Mouse (Mus musculus): ENCODE measurements around the gene Gm20388. TPM values are rescaled to one million over a fixed set of nuclear protein-coding genes. Genes with fewer than 3 reads are reported as not detected.

The Gm20388 gene
- polyA plus RNA-seq, 2 experiments = 8.5 TPM; not detected in 1

- H3K36me3 ChIP-seq (replicated peaks; ENCODE audit: control insufficient read depth, insufficient read depth, low read depth) = no peaks in the 10 kb centered on the region
- H3K4me2 ChIP-seq (ENCODE audit: low read depth) = no peak overlapping the region
- no peak overlapping the region for H3K27ac ChIP-seq
- no peaks in the 10 kb centered on the region for H3K4me1 ChIP-seq (replicated peaks; ENCODE audit: control insufficient read depth in 2 of 2, insufficient read depth in 2 of 2, low read length in 1 of 2)
- ATAC-seq (ENCODE audit: insufficient read depth) = no peak
- no peak for DNase-seq (ENCODE audit: low read depth in 3 of 3, low spot score in 3 of 3)
- no peak overlapping the region for H3K9ac ChIP-seq (replicated peaks)
- H3K27me3 ChIP-seq (ENCODE audit: control insufficient read depth, insufficient read depth, low read length) = peaks cover 7% of the 10 kb centered on the region
- 64% methylated on average over 1 of the region's 1 CpGs for WGBS (ENCODE audit: insufficient replicate concordance)
- H3K4me3 ChIP-seq (ENCODE audit: insufficient read depth in 1 of 2, low read depth in 2 of 2, low read length in 2 of 2) = no peak overlapping the region
- no peaks in the 10 kb centered on the region for H3K9me3 ChIP-seq (ENCODE audit: control insufficient read depth, low read length)
- TF ChIP-seq CTCF (IDR thresholded peaks at IDR 0.05; ENCODE audit: low read depth) = no peak
- TF ChIP-seq EP300 (IDR thresholded peaks at IDR 0.05; ENCODE audit: low read depth) = no peak
Observed at GRCm38 (mm10) chr8:120173195-120173594, 262.6 kb downstream of the Gm20388 start.

GRCm38 (mm10) chr8:120174606-120175005, 264.0 kb downstream of the Gm20388 start:
- Histone ChIP-seq H3K27ac (no peak overlapping the region), H3K4me3 (ENCODE audit: insufficient read depth in 1 of 2, low read depth in 2 of 2, low read length in 2 of 2) (no peak overlapping the region), H3K27me3 (ENCODE audit: control insufficient read depth, insufficient read depth, low read length) (peaks cover 7% of the 10 kb centered on the region), H3K4me1 (replicated peaks; ENCODE audit: control insufficient read depth in 2 of 2, insufficient read depth in 2 of 2, low read length in 1 of 2) (no peaks in the 10 kb centered on the region; a peak in 1 of 4 replicates), H3K36me3 (replicated peaks; ENCODE audit: control insufficient read depth, insufficient read depth, low read depth) (no peaks in the 10 kb centered on the region), H3K4me2 (ENCODE audit: low read depth) (no peak overlapping the region), H3K9ac (replicated peaks) (no peak overlapping the region), H3K9me3 (ENCODE audit: control insufficient read depth, low read length) (no peaks in the 10 kb centered on the region)
- ATAC-seq (ENCODE audit: insufficient read depth) (no peak), DNase-seq (ENCODE audit: low read depth in 3 of 3, low spot score in 3 of 3) (no peak)
- 37% methylated on average over 18 of the region's 18 CpGs for WGBS (ENCODE audit: insufficient replicate concordance)
- no peak for TF ChIP-seq EP300 (IDR thresholded peaks at IDR 0.05; ENCODE audit: low read depth)
- no peak for TF ChIP-seq CTCF (IDR thresholded peaks at IDR 0.05; ENCODE audit: low read depth)

- Histone ChIP-seq H3K36me3 (replicated peaks; ENCODE audit: control insufficient read depth, insufficient read depth, low read depth) (no peaks in the 10 kb centered on the region), H3K4me3 (ENCODE audit: insufficient read depth in 1 of 2, low read depth in 2 of 2, low read length in 2 of 2) (no peak overlapping the region), H3K4me1 (replicated peaks; ENCODE audit: control insufficient read depth in 2 of 2, insufficient read depth in 2 of 2, low read length in 1 of 2) (no peaks in the 10 kb centered on the region; a peak in 1 of 4 replicates), H3K9me3 (ENCODE audit: control insufficient read depth, low read length) (no peaks in the 10 kb centered on the region), H3K4me2 (ENCODE audit: low read depth) (no peak overlapping the region), H3K9ac (replicated peaks) (no peak overlapping the region), H3K27me3 (ENCODE audit: control insufficient read depth, insufficient read depth, low read length) (peaks cover 7% of the 10 kb centered on the region), H3K27ac (no peak overlapping the region)
- TF ChIP-seq EP300 (IDR thresholded peaks at IDR 0.05; ENCODE audit: low read depth) (no peak), CTCF (IDR thresholded peaks at IDR 0.05; ENCODE audit: low read depth) (no peak)
- DNase-seq (ENCODE audit: low read depth in 3 of 3, low spot score in 3 of 3) = no peak
- WGBS (ENCODE audit: insufficient replicate concordance) = 29% methylated on average over 4 of the region's 4 CpGs
- ATAC-seq (ENCODE audit: insufficient read depth) = no peak
Observed at GRCm38 (mm10) chr8:120176605-120177004, 266.0 kb downstream of the Gm20388 start.

- H3K9ac ChIP-seq (replicated peaks) = no peak within 1 kb of the TSS
- no peak for DNase-seq (ENCODE audit: low read depth in 3 of 3, low spot score in 3 of 3)
Observed at GRCm38 (mm10) chr8:120177318-120178123, 266.9 kb downstream of the Gm20388 start, which contains the start of gene Fam92b. TSS of gene Fam92b (minus strand) at chr8:120177466.

GRCm38 (mm10) chr8:120178124-120178514, 267.5 kb downstream of the Gm20388 start:
- Histone ChIP-seq H3K27ac (no peak overlapping the region), H3K4me1 (replicated peaks; ENCODE audit: control insufficient read depth in 2 of 2, insufficient read depth in 2 of 2, low read length in 1 of 2) (no peaks in the 10 kb centered on the region; a peak in 1 of 4 replicates), H3K27me3 (ENCODE audit: control insufficient read depth, insufficient read depth, low read length) (peaks cover 7% of the 10 kb centered on the region), H3K36me3 (replicated peaks; ENCODE audit: control insufficient read depth, insufficient read depth, low read depth) (no peaks in the 10 kb centered on the region), H3K9me3 (ENCODE audit: control insufficient read depth, low read length) (no peaks in the 10 kb centered on the region), H3K9ac (replicated peaks) (no peak overlapping the region), H3K4me3 (ENCODE audit: insufficient read depth in 1 of 2, low read depth in 2 of 2, low read length in 2 of 2) (no peak overlapping the region), H3K4me2 (ENCODE audit: low read depth) (no peak overlapping the region)
- ATAC-seq (ENCODE audit: insufficient read depth) (no peak), DNase-seq (ENCODE audit: low read depth in 3 of 3, low spot score in 3 of 3) (no peak)
- WGBS (ENCODE audit: insufficient replicate concordance) = 9% methylated on average over 10 of the region's 10 CpGs
- no peak for TF ChIP-seq CTCF (IDR thresholded peaks at IDR 0.05; ENCODE audit: low read depth)
- TF ChIP-seq EP300 (IDR thresholded peaks at IDR 0.05; ENCODE audit: low read depth) = no peak

More at GRCm38 (mm10) chr8:120177318-120178123, 266.9 kb downstream of the Gm20388 start, which contains the start of gene Fam92b:
- Histone ChIP-seq H3K27ac (no peak within 1 kb of the TSS), H3K4me2 (ENCODE audit: low read depth) (no peak within 1 kb of the TSS), H3K27me3 (ENCODE audit: control insufficient read depth, insufficient read depth, low read length) (peaks cover 7% of the 10 kb centered on the region), H3K36me3 (replicated peaks; ENCODE audit: control insufficient read depth, insufficient read depth, low read depth) (no peaks in the 10 kb centered on the region), H3K9me3 (ENCODE audit: control insufficient read depth, low read length) (no peaks in the 10 kb centered on the region), H3K4me1 (replicated peaks; ENCODE audit: control insufficient read depth in 2 of 2, insufficient read depth in 2 of 2, low read length in 1 of 2) (no peaks in the 10 kb centered on the region; a peak in 1 of 4 replicates), H3K4me3 (ENCODE audit: insufficient read depth in 1 of 2, low read depth in 2 of 2, low read length in 2 of 2) (no peak within 1 kb of the TSS)
- WGBS (ENCODE audit: insufficient replicate concordance) = 1% methylated on average over 25 of the region's 26 CpGs
- no peak for TF ChIP-seq CTCF (IDR thresholded peaks at IDR 0.05; ENCODE audit: low read depth)
- no peak for TF ChIP-seq EP300 (IDR thresholded peaks at IDR 0.05; ENCODE audit: low read depth)
- peak; percentile 27; the same call in 1 of the 2 replicates for ATAC-seq (ENCODE audit: insufficient read depth)

All from liver, embryonic 14.5 days (tissue).